Mouse (Mus musculus): ENCODE measurements around the gene Vac14.
A peak's percentile ranks its signal among the peaks of the same experiment; 100 is the strongest.

The Vac14 gene

GRCm38 (mm10) chr8:110717131-110717530 lies 98.7 kb downstream of the Vac14 start:
- DNase-seq (ENCODE audit: low spot score in 2 of 2) = no peak

- no peak for DNase-seq (ENCODE audit: low spot score in 2 of 2)
These were observed 100.0 kb downstream of the Vac14 start for GRCm38 (mm10) chr8:110718209-110718968.

- peak in 1 of 2 experiments; percentile 61 for DNase-seq (ENCODE audit: low spot score in 2 of 2)
These were observed 100.7 kb downstream of the Vac14 start for GRCm38 (mm10) chr8:110718969-110719670.

GRCm38 (mm10) chr8:110719898-110720653 lies 101.7 kb downstream of the Vac14 start:
- DNase-seq (ENCODE audit: low spot score in 2 of 2) = no peak

GRCm38 (mm10) chr8:110720685-110721598 lies 102.6 kb downstream of the Vac14 start, which contains the start of gene Mtss1l:
Gene Mtss1l, plus strand, starts transcription at chr8:110721476.
- DNase-seq (ENCODE audit: low spot score in 2 of 2) = peak; percentile 75 to 82

- no peak for DNase-seq (ENCODE audit: low spot score in 2 of 2)
These were observed 103.4 kb downstream of the Vac14 start for GRCm38 (mm10) chr8:110721606-110722413.

GRCm38 (mm10) chr8:110722414-110723011 lies 104.1 kb downstream of the Vac14 start:
- DNase-seq (ENCODE audit: low spot score in 2 of 2) = no peak

- no peak for DNase-seq (ENCODE audit: low spot score in 2 of 2)
These were observed 106.1 kb downstream of the Vac14 start for GRCm38 (mm10) chr8:110724493-110724892.

- peak; percentile 64 to 73 for DNase-seq (ENCODE audit: low spot score in 2 of 2)
These were observed 106.9 kb downstream of the Vac14 start for GRCm38 (mm10) chr8:110725084-110725838.

GRCm38 (mm10) chr8:110726893-110727292 lies 108.5 kb downstream of the Vac14 start:
- peak in 1 of 2 experiments; percentile 76 for DNase-seq (ENCODE audit: low spot score in 2 of 2)

GRCm38 (mm10) chr8:110731346-110731859 lies 113.0 kb downstream of the Vac14 start:
- no peak for DNase-seq (ENCODE audit: low spot score in 2 of 2)

- DNase-seq (ENCODE audit: low spot score in 2 of 2) = no peak
These were observed 114.7 kb downstream of the Vac14 start for GRCm38 (mm10) chr8:110733036-110733435.

- DNase-seq (ENCODE audit: low spot score in 2 of 2) = peak; percentile 18 to 43
These were observed 120.3 kb downstream of the Vac14 start for GRCm38 (mm10) chr8:110738591-110739195.

GRCm38 (mm10) chr8:110740629-110741175 lies 122.3 kb downstream of the Vac14 start:
- peak in 1 of 2 experiments; percentile 24 for DNase-seq (ENCODE audit: low spot score in 2 of 2)

- peak in 1 of 2 experiments; percentile 14 for DNase-seq (ENCODE audit: low spot score in 2 of 2)
These were observed 123.5 kb downstream of the Vac14 start for GRCm38 (mm10) chr8:110741816-110742451.

- no peak for DNase-seq (ENCODE audit: low spot score in 2 of 2)
These were observed 124.0 kb downstream of the Vac14 start for GRCm38 (mm10) chr8:110742452-110742818.

- DNase-seq (ENCODE audit: low spot score in 2 of 2) = no peak
These were observed 126.8 kb downstream of the Vac14 start for GRCm38 (mm10) chr8:110745162-110745561.

GRCm38 (mm10) chr8:110746661-110747060 lies 128.3 kb downstream of the Vac14 start:
- no peak for DNase-seq (ENCODE audit: low spot score in 2 of 2)

Measured in frontal cortex, postnatal 10 days (tissue).